Mouse (Mus musculus) lung, postnatal 0 days (tissue): ENCODE data around the gene Mettl15. TPM values are rescaled to one million over a fixed set of nuclear protein-coding genes. Genes with fewer than 3 reads are reported as not detected.

Experiments used
- ATAC-seq: fragments of 200-750 bp; cut with Nextera tagmentation; 2 replicates; pipeline ENCODE4 v1.8.0; 2017; ENCODE audit warnings: moderate library complexity
- DNase-seq: peaks from one replicate; pipeline ENCODE4 v3.0.0-alpha.2; 2016; ENCODE audit warnings: low spot score
- H3K27ac ChIP-seq: fragments of 300-500 bp; sonication (generic); 2 replicates; pipeline ENCODE4 v1.5.1; 2014; ENCODE audit warnings: antibody characterized with exemption, mild to moderate bottlenecking, low read length, mixed read lengths
- H3K27me3 ChIP-seq: fragments of 300-500 bp; sonication (generic); replicated peaks from 2 replicates; pipeline ENCODE4 v1.6.1; 2014; ENCODE audit warnings: low read length, mixed read lengths; ENCODE audit not compliant: insufficient read depth
- H3K36me3 ChIP-seq: fragments of 300-500 bp; sonication (generic); 2 replicates; pipeline ENCODE4 v1.6.1; 2014; ENCODE audit warnings: low read length, mixed read lengths; ENCODE audit not compliant: insufficient read depth
- H3K4me1 ChIP-seq: fragments of 300-500 bp; sonication (generic); 2 replicates; pipeline ENCODE4 v1.6.1; 2014; ENCODE audit warnings: antibody characterized with exemption, low read depth, low read length, mixed read lengths; ENCODE audit not compliant: insufficient read depth
- H3K4me2 ChIP-seq: fragments of 300-500 bp; sonication (generic); replicated peaks from 2 replicates; pipeline ENCODE4 v1.6.1; 2014; ENCODE audit warnings: low read depth, mild to moderate bottlenecking, low read length, moderate library complexity, mixed read lengths
- H3K4me3 ChIP-seq: fragments of 300-500 bp; sonication (generic); 2 replicates; pipeline ENCODE4 v1.5.1; 2014; ENCODE audit warnings: low read depth, low read length
- H3K9ac ChIP-seq: fragments of 300-500 bp; sonication (generic); replicated peaks from 2 replicates; pipeline ENCODE4 v1.6.1; 2014; ENCODE audit warnings: low read depth, mild to moderate bottlenecking
- H3K9me3 ChIP-seq: fragments of 300-500 bp; sonication (generic); 2 replicates; pipeline ENCODE4 v1.6.1; 2016; ENCODE audit warnings: low read length, mixed read lengths
- CTCF ChIP-seq: IDR thresholded peaks from 2 replicates; pipeline ENCODE4 v1.5.1; 2016; ENCODE audit warnings: antibody characterized with exemption, mild to moderate bottlenecking
- EP300 ChIP-seq: IDR thresholded peaks from 2 replicates; pipeline ENCODE4 v1.6.1; 2016; ENCODE audit warnings: antibody characterized with exemption, mild to moderate bottlenecking, control low read depth
- WGBS: fragments of 180-500 bp; shearing (Covaris S2); extraction: QIAGEN DNeasy Blood & Tissue Kit; methylation state at CpG from one replicate; pipeline ENCODE4 v1.1.7; 2014; 5-methylcytosine and 5-hydroxymethylcytosine counted together
- polyA plus RNA-seq: library from polyadenylated mRNA; unstranded; fragments of >200 nt; fragmentation: Nextera tagmentation; extraction: Ambion mirVana; gene quantifications from 2 replicates; pipeline ENCODE4 v1.2.1, GENCODE M21; 2015

Mettl15 gene
- polyA plus RNA-seq, 1 experiment from 2014 or later: 7.5 TPM

- no peaks in the 10 kb centered on the region for H3K27me3 ChIP-seq
- H3K9ac ChIP-seq: no peak overlapping the region
These were observed 8.8 kb upstream of the Mettl15 start for GRCm38 (mm10) chr2:109289327-109289726.

DNA sequence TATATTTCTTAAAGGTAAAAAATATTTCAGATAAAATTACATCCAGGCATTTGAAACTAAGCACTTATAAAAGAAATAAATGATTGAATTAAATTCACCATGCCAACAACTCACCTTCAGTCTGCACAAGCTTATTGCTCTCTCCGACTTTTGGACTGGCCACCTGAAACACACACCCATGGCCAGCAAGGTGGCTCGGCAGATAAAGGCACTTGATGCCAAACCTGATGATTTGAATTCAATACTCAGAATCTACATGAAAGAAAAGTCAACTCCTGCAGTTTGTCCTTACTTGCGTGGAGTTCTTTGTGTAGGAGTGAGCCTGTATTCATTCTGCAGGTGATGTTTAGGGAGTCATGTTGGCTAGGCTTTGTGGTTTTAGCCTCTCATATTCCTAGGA, 3.6 kb upstream of the Mettl15 start:
- Histone ChIP-seq H3K9ac (no peak overlapping the region), H3K4me1 (peaks cover 3% of the 10 kb centered on the region; the same call in 1 of the 2 replicates), H3K27me3 (no peaks in the 10 kb centered on the region), H3K27ac (no peak overlapping the region), H3K4me2 (no peak overlapping the region), H3K36me3 (no peaks in the 10 kb centered on the region), H3K4me3 (no peak overlapping the region), H3K9me3 (no peaks in the 10 kb centered on the region)
- TF ChIP-seq CTCF (no peak), EP300 (no peak)
- 91% methylated on average over 3 of the region's 3 CpGs for WGBS
- ATAC-seq (no peak), DNase-seq (no peak)

More at GRCm38 (mm10) chr2:109289327-109289726, 8.8 kb upstream of the Mettl15 start:
- Histone ChIP-seq H3K4me2 (no peak overlapping the region), H3K36me3 (no peaks in the 10 kb centered on the region), H3K27ac (no peak overlapping the region), H3K4me3 (no peak overlapping the region), H3K9me3 (no peaks in the 10 kb centered on the region), H3K4me1 (no peaks in the 10 kb centered on the region)
- 96% methylated on average over 6 of the region's 6 CpGs for WGBS
- DNase-seq: no peak
- no peak for TF ChIP-seq CTCF
- ATAC-seq: no peak

- no peaks in the 10 kb centered on the region for H3K27me3 ChIP-seq
- TF ChIP-seq CTCF: no peak
- TF ChIP-seq EP300: no peak
- peak overlapping the region; percentile 85 for H3K4me3 ChIP-seq
- H3K4me1 ChIP-seq: peaks cover 3% of the 10 kb centered on the region; the same call in 1 of the 2 replicates
- no peaks in the 10 kb centered on the region for H3K9me3 ChIP-seq
- no peaks in the 10 kb centered on the region for H3K36me3 ChIP-seq
- ATAC-seq (no peak), DNase-seq (no peak)
- peak overlapping the region; percentile 90 for H3K4me2 ChIP-seq
- peak overlapping the region; percentile 59 for H3K9ac ChIP-seq
- WGBS: 5% methylated on average over 1 of the region's 1 CpGs
- 0 out of 2 replicates have a peak overlapping the region, but pooled peaks have one; percentile 75 for H3K27ac ChIP-seq
These were observed 768 bp upstream of the Mettl15 start for GRCm38 (mm10) chr2:109281341-109281690.

DNA sequence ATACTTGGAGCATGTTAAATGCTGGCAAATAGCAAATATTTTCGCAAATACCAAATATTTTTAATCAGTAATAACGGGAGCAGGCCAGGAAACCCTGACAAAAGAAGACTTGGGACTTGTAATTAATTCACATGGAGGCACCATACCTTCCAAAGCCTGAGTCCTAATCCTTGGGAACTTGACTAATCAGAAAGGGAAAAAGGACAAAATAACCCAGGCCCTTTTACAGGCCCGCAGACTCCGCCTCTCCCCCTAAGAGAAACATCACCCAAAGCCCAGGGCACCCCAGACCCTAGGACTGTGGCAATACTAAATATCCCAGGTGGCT, 312 bp downstream of the Mettl15 start:
- Histone ChIP-seq H3K4me2 (peak overlapping the region; percentile 90), H3K4me3 (peak overlapping the region; percentile 85), H3K4me1 (peaks cover 3% of the 10 kb centered on the region; the same call in 1 of the 2 replicates), H3K36me3 (no peaks in the 10 kb centered on the region), H3K9ac (peak overlapping the region; percentile 21; the same call in 1 of the 2 replicates), H3K9me3 (no peaks in the 10 kb centered on the region), H3K27ac (no peak overlapping the region), H3K27me3 (no peaks in the 10 kb centered on the region)
- ATAC-seq (no peak), DNase-seq (no peak)
- TF ChIP-seq EP300 (no peak), CTCF (no peak)
- WGBS: 7% methylated on average over 4 of the region's 4 CpGs

DNA sequence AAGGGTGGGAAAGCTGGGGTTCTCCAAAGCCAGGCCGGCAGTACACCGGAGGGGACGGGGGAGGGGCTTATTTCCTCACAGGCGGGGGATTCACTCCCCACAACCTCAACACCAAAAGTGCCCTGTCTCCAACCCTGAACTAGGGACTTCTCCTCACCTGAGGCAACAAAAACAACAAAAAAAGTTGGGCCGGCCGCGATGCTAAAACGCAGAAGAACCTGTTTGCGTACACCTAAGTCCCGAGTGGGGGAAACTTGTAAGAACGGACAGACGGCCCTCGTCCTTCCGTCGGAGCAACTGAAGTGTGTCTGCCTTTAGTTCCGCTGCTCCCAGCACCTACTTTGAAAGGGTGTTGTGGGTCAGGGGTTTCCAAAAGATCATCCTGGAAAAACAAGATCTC, 2.5 kb downstream of the Mettl15 start:
- no peak for ATAC-seq
- no peaks in the 10 kb centered on the region for H3K9me3 ChIP-seq
- WGBS: under 1% methylated on average over 16 of the region's 16 CpGs

DNA sequence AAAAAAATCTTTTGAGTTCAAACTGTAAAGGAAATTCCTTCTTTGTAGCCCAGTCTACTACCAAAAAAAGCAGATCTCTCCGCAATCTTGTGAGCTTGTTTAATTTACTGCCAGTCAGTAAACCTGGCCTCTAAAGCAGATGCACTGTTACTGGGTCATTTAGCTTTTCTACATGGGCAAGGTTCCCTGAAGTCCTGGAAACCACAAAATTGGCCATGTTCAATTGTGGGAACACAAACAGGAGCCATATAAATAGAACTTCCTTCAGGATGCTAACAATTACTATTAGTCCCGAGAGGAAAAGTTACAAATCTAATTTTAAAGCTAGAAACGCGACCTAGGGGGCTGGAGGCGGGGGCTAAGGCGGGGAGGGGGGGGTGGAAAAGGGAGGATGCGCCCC, 3.0 kb downstream of the Mettl15 start:
- DNase-seq: peak; percentile 6

More for the DNA sequence above, 2.5 kb downstream of the Mettl15 start:
- TF ChIP-seq EP300: no peak
- TF ChIP-seq CTCF: no peak
- peak; percentile 75 for DNase-seq
- peaks cover 3% of the 10 kb centered on the region; the same call in 1 of the 2 replicates for H3K4me1 ChIP-seq
- H3K4me2 ChIP-seq: peak overlapping the region; percentile 71
- H3K27ac ChIP-seq: peak overlapping the region; percentile 33
- no peaks in the 10 kb centered on the region for H3K27me3 ChIP-seq
- peak overlapping the region; percentile 71 for H3K9ac ChIP-seq
- H3K36me3 ChIP-seq: no peaks in the 10 kb centered on the region
- peak overlapping the region; percentile 72 for H3K4me3 ChIP-seq

DNA sequence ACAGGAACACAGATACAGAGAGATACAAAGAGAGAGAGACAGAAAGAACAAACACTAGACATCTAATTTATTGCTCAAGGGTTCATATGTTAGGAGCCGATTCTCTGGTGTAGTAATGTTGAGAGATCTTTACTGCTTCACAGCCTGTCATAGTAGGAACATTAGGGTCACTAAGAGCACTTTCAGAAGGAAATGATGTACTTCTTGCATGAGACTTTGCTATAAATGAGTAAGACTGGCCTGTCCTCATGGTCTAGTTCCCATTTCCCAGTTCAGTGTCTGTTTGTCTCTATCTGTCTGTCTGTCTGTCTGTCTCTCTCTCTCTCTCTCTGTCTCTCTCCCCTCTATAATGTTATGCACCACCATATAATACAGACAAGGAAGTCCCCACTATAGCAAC, 7.5 kb downstream of the Mettl15 start:
- Histone ChIP-seq H3K27ac (no peak overlapping the region), H3K4me1 (no peaks in the 10 kb centered on the region), H3K27me3 (no peaks in the 10 kb centered on the region), H3K4me2 (no peak overlapping the region), H3K9ac (no peak overlapping the region), H3K36me3 (no peaks in the 10 kb centered on the region), H3K9me3 (no peaks in the 10 kb centered on the region), H3K4me3 (no peak overlapping the region)
- ATAC-seq: no peak
- no peak for DNase-seq
- TF ChIP-seq EP300 (no peak), CTCF (no peak)
- WGBS: 71% methylated on average over 1 of the region's 1 CpGs

More for the DNA sequence above, 3.0 kb downstream of the Mettl15 start:
- Histone ChIP-seq H3K27me3 (no peaks in the 10 kb centered on the region), H3K27ac (peak overlapping the region; percentile 33), H3K9me3 (no peaks in the 10 kb centered on the region), H3K9ac (peak overlapping the region; percentile 71), H3K4me2 (peak overlapping the region; percentile 71), H3K36me3 (no peaks in the 10 kb centered on the region), H3K4me3 (peak overlapping the region; percentile 72), H3K4me1 (peaks cover 3% of the 10 kb centered on the region; the same call in 1 of the 2 replicates)
- TF ChIP-seq CTCF: no peak
- no peak for TF ChIP-seq EP300
- ATAC-seq: no peak
- WGBS: 8% methylated on average over 7 of the region's 7 CpGs
